Mouse (Mus musculus) MEL-GATA-1-ER (cell line): ENCODE measurements at regions not wholly inside any gene's neighbourhood (a gene's known extent, or its start where the extent isn't known, plus 50 kb on each side); places are given as distances from the start of the nearest gene placed in this dataset.
A peak's percentile ranks its signal among the peaks of the same experiment; 100 is the strongest.

Experiments
- DNase-seq: peaks from one replicate; pipeline ENCODE4 v3.0.0-alpha.2; 2012; ENCODE audit warnings: low read depth; ENCODE audit errors: extremely low read depth

- DNase-seq: no peak
These were observed 59.0 kb upstream of the Ccdc167 start for GRCm38 (mm10) chr17:29775836-29776235.

GRCm38 (mm10) chr17:29773339-29773738, 56.5 kb upstream of the Ccdc167 start:
- peak; percentile 42 for DNase-seq

- DNase-seq: no peak
These were observed 54.1 kb upstream of the Ccdc167 start for GRCm38 (mm10) chr17:29770914-29771313.

GRCm38 (mm10) chr17:29769631-29770030, 52.8 kb upstream of the Ccdc167 start:
- DNase-seq: no peak

DNA sequence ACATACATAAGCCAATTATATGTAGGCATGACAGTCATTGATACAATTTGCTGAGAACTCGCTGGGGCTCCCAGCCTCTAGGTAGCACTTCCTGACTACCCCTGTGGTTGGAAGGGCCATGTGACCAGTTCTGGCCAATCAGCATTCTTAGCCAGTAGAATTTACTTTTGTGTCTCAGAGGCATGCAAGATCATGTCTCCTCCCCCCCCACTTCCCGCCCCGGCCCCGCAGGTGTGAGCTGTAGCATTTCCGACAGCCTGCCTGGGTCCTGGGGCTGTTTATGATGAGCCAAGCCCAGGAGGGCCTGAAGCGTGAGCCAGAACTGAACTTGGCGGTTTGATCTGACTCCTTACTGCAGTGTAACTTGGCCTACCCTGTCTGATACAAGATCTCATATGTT, 52.3 kb upstream of the Ccdc167 start:
- DNase-seq: no peak

DNA sequence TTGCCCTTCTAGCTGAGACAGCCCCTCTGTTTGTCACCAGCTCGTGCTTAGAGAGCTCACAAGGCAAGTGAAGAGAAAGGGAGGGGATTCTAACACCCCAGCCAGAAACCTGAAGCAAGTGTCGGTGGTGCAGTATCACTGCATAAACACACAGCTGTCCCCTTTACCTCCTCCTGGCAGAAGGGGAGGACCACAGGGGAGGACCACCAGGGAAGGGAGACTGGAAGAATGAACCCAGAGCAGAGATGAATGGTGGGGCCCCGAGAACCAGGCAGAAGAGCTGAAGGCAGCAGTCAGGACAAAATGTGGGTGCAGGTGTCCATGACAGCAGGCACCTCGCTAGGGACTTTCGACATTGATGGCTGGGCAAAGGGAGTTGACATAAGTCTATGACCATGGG, 51.8 kb upstream of the Ccdc167 start:
- no peak for DNase-seq
